Comparison of ENCODE assay signal across 8 mouse cellular contexts in genomic region chrX:136599416-136599815, GRCm38 (mm10). TPM values are rescaled to one million over a fixed set of nuclear protein-coding genes. Genes with fewer than 3 reads are reported as not detected.
DNase-seq lines count a peak whose midpoint lies in the region; ATAC-seq and TF ChIP-seq lines count a peak whose summit lies in the region.
"Had no signal": no experiment of that assay in that cellular context is flagged by ENCODE, and none has a peak within 500 bp of the region (broad histone marks: within the 10 kb centered on the region; RNA-seq: fewer than 3 reads in every experiment).

No protein-coding gene starts in this region.

- WGBS in intestine, embryonic 14.5 days: 14% methylated on average over 3 of the region's 3 CpGs
- 18% methylated on average over 3 of the region's 3 CpGs for WGBS in intestine, embryonic 16.5 days
- 5% methylated on average over 3 of the region's 3 CpGs for WGBS in liver, embryonic 14.5 days (ENCODE audit: insufficient replicate concordance)

- H3K27me3 ChIP-seq in intestine, embryonic 14.5 days (replicated peaks; ENCODE audit: control insufficient read depth, insufficient read depth, low read length): no peaks in the 10 kb centered on the region
- H3K27me3 ChIP-seq in intestine, embryonic 16.5 days (replicated peaks; ENCODE audit: control insufficient read depth, insufficient read depth, low read length): no peaks in the 10 kb centered on the region
- H3K27me3 ChIP-seq in liver, embryonic 14.5 days (ENCODE audit: control insufficient read depth, insufficient read depth, low read length): no peaks in the 10 kb centered on the region
- H3K27me3 ChIP-seq: neural tube, embryonic 12.5 days had no signal

- TF ChIP-seq CTCF in liver, embryonic 14.5 days (IDR thresholded peaks at IDR 0.05; ENCODE audit: low read depth): peak; percentile 55

- DNase-seq in intestine, embryonic 14.5 days (ENCODE audit: low spot score): peak; percentile 67
- DNase-seq in ES-CJ7 (ENCODE audit: low read depth, low spot score): peak; percentile 14
- DNase-seq in cerebellum, adult 11-12 months: peak; percentile 4
- DNase-seq in frontal cortex, postnatal 36 days (ENCODE audit: low spot score in 2 of 2): peak; percentile 17 to 54
- DNase-seq in liver, embryonic 14.5 days (ENCODE audit: low read depth in 3 of 3, low spot score in 3 of 3): no peak
- DNase-seq in right cerebral cortex, postnatal 4 days: peak; percentile 60

- no peak overlapping the region for H3K9ac ChIP-seq in intestine, embryonic 14.5 days (ENCODE audit: low read length)
- H3K9ac ChIP-seq in intestine, embryonic 16.5 days (ENCODE audit: low read depth, low read length): no peak overlapping the region
- no peak overlapping the region for H3K9ac ChIP-seq in liver, embryonic 14.5 days (replicated peaks)
- H3K9ac ChIP-seq: neural tube, embryonic 12.5 days had no signal

- H3K27ac ChIP-seq in intestine, embryonic 14.5 days (ENCODE audit: low read depth): no peak overlapping the region
- H3K27ac ChIP-seq in intestine, embryonic 16.5 days (ENCODE audit: low read length): no peak overlapping the region
- no peak overlapping the region for H3K27ac ChIP-seq in liver, embryonic 14.5 days
- H3K27ac ChIP-seq: neural tube, embryonic 12.5 days had no signal

- no peak for TF ChIP-seq EP300 in liver, embryonic 14.5 days (IDR thresholded peaks at IDR 0.05; ENCODE audit: low read depth)

- ATAC-seq in intestine, embryonic 14.5 days (replicated peaks; ENCODE audit: low FRiP score, low TSS enrichment, low read depth): no peak
- ATAC-seq in intestine, embryonic 16.5 days: no peak
- ATAC-seq in liver, embryonic 14.5 days (ENCODE audit: insufficient read depth): no peak

- no peaks in the 10 kb centered on the region for H3K36me3 ChIP-seq in intestine, embryonic 14.5 days (ENCODE audit: control insufficient read depth, insufficient read depth, low read length)
- no peaks in the 10 kb centered on the region for H3K36me3 ChIP-seq in intestine, embryonic 16.5 days (ENCODE audit: control insufficient read depth, insufficient read depth, low read length)
- H3K36me3 ChIP-seq in liver, embryonic 14.5 days (replicated peaks; ENCODE audit: control insufficient read depth, insufficient read depth, low read depth): no peaks in the 10 kb centered on the region
- H3K36me3 ChIP-seq: neural tube, embryonic 12.5 days had no signal

- H3K4me2 ChIP-seq in intestine, embryonic 14.5 days (ENCODE audit: low read length): no peak overlapping the region
- H3K4me2 ChIP-seq in intestine, embryonic 16.5 days (ENCODE audit: low read depth, low read length): no peak overlapping the region
- H3K4me2 ChIP-seq in liver, embryonic 14.5 days (ENCODE audit: low read depth): no peak overlapping the region
- H3K4me2 ChIP-seq: neural tube, embryonic 12.5 days had no signal

- H3K4me1 ChIP-seq in intestine, embryonic 14.5 days (replicated peaks; ENCODE audit: control insufficient read depth, insufficient read depth, low read length): no peaks in the 10 kb centered on the region
- no peaks in the 10 kb centered on the region for H3K4me1 ChIP-seq in intestine, embryonic 16.5 days (ENCODE audit: control insufficient read depth, insufficient read depth, low read length)
- H3K4me1 ChIP-seq in liver, embryonic 14.5 days (replicated peaks; ENCODE audit: control insufficient read depth in 2 of 2, insufficient read depth in 2 of 2, low read length in 1 of 2): no peaks in the 10 kb centered on the region
- H3K4me1 ChIP-seq: neural tube, embryonic 12.5 days had no signal

- H3K4me3 ChIP-seq in intestine, embryonic 14.5 days (ENCODE audit: low read depth, low read length): no peak overlapping the region
- no peak overlapping the region for H3K4me3 ChIP-seq in intestine, embryonic 16.5 days (ENCODE audit: low read length)
- H3K4me3 ChIP-seq in liver, embryonic 14.5 days (ENCODE audit: insufficient read depth in 1 of 2, low read depth in 2 of 2, low read length in 2 of 2): no peak overlapping the region
- H3K4me3 ChIP-seq: neural tube, embryonic 12.5 days had no signal

- no peaks in the 10 kb centered on the region for H3K9me3 ChIP-seq in intestine, embryonic 14.5 days (ENCODE audit: control insufficient read depth, low read length)
- H3K9me3 ChIP-seq in intestine, embryonic 16.5 days (ENCODE audit: control insufficient read depth, low read length): no peaks in the 10 kb centered on the region
- no peaks in the 10 kb centered on the region for H3K9me3 ChIP-seq in liver, embryonic 14.5 days (ENCODE audit: control insufficient read depth, low read length)
- H3K9me3 ChIP-seq: neural tube, embryonic 12.5 days had no signal

RNA-seq across cellular contexts. Expression of gene Tceal3, which starts 8.8 kb away (rescaled TPM):
- 3.4 and 4.6 TPM in 2 replicates for polyA plus RNA-seq in intestine, embryonic 14.5 days (2014; fragmentation: Nextera tagmentation; extraction: Ambion mirVana)
- polyA plus RNA-seq in intestine, embryonic 16.5 days (2015; fragmentation: Nextera tagmentation; extraction: Ambion mirVana): 5.6 and 5.9 TPM in 2 replicates
- 0.09 and 0.21 TPM in 2 replicates for polyA plus RNA-seq in liver, embryonic 14.5 days (2012; rRNA removed)
- 0.11 TPM in 1 of 2 replicates, not detected in the other for polyA plus RNA-seq in liver, embryonic 14.5 days (2014; fragmentation: Nextera tagmentation; extraction: Ambion mirVana)

RNA-seq across cellular contexts. Expression of gene Kir3dl2, which starts 55.6 kb away (rescaled TPM):
- polyA plus RNA-seq in intestine, embryonic 14.5 days (2014; fragmentation: Nextera tagmentation; extraction: Ambion mirVana): not detected in 2 replicates
- polyA plus RNA-seq in intestine, embryonic 16.5 days (2015; fragmentation: Nextera tagmentation; extraction: Ambion mirVana): not detected in 2 replicates
- not detected in 2 replicates for polyA plus RNA-seq in liver, embryonic 14.5 days (2012; rRNA removed)
- polyA plus RNA-seq in liver, embryonic 14.5 days (2014; fragmentation: Nextera tagmentation; extraction: Ambion mirVana): not detected in 2 replicates
- polyA plus RNA-seq: neural tube, embryonic 12.5 days had no signal

Comparison
In these comparisons a context has a peak if more than half of its experiments do, and no peak if none do; other contexts are left out.
1. DNase-seq: peak in intestine, embryonic 14.5 days (single experiment), ES-CJ7 (single experiment), cerebellum, adult 11-12 months (single experiment), frontal cortex, postnatal 36 days (2 of 2) and right cerebral cortex, postnatal 4 days (single experiment); none in liver, embryonic 14.5 days (0 of 3).